27 mouse cellular contexts compared by ENCODE assay signal in the genomic region with DNA sequence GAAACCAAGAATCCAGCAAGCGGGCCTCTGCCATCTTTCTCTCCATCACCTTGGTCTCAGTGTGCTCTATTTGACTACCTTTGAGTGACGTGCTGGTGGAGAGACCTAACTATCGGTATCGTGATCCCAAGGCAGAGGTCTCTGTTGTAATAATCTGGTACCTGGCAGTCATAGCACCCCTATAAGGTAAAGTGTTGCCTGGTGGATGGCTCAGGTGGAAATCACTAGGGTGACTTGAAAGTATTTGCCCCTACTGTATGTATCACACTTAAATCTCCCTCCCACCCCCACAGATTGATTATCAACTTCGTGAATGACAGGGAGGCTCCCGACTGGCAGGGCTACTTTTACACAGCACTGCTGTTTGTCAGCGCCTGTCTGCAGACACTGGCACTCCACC.
"Had no signal": no experiment of that assay in that cellular context is flagged by ENCODE, and none has a peak within 500 bp of the region (broad histone marks: within the 10 kb centered on the region; RNA-seq: fewer than 3 reads in every experiment).

No protein-coding gene starts in this region.

- H3K27me3 ChIP-seq: limb, embryonic 12.5 days; limb, embryonic 13.5 days; limb, embryonic 15.5 days; liver, embryonic 12.5 days; liver, embryonic 13.5 days; liver, embryonic 15.5 days; lung, embryonic 15.5 days; megakaryocyte, embryonic 14.5 days; midbrain, embryonic 12.5 days; midbrain, embryonic 13.5 days; midbrain, embryonic 15.5 days had no signal

- H3K27ac ChIP-seq: limb, embryonic 10.5 days; limb, embryonic 12.5 days; limb, embryonic 13.5 days; limb, embryonic 15.5 days; liver, embryonic 12.5 days; liver, embryonic 13.5 days; liver, embryonic 14.5 days; liver, embryonic 15.5 days; lung, embryonic 15.5 days; macrophage; midbrain, embryonic 10.5 days; midbrain, embryonic 12.5 days; midbrain, embryonic 13.5 days; midbrain, embryonic 15.5 days had no signal

- H3K9me3 ChIP-seq: limb, embryonic 10.5 days; limb, embryonic 12.5 days; limb, embryonic 13.5 days; limb, embryonic 15.5 days; liver, embryonic 12.5 days; liver, embryonic 13.5 days; liver, embryonic 15.5 days; lung, embryonic 15.5 days; megakaryocyte, embryonic 14.5 days; midbrain, embryonic 10.5 days; midbrain, embryonic 12.5 days; midbrain, embryonic 13.5 days; midbrain, embryonic 15.5 days had no signal

- H3K4me3 ChIP-seq: limb, embryonic 10.5 days; limb, embryonic 12.5 days; limb, embryonic 13.5 days; limb, embryonic 15.5 days; liver, embryonic 12.5 days; liver, embryonic 13.5 days; liver, embryonic 15.5 days; lung, embryonic 15.5 days; megakaryocyte, embryonic 14.5 days; midbrain, embryonic 10.5 days; midbrain, embryonic 12.5 days; midbrain, embryonic 13.5 days; midbrain, embryonic 15.5 days; myocyte had no signal

- DNase-seq: left cerebral cortex, postnatal 4 days; liver; liver, embryonic 13.5 days; liver, postnatal 0 days; lung, adult 18-20 months; lung, adult 2 months; lung, embryonic 14.5 days; lung, postnatal 10 days; lung, postnatal 14 days; lung, postnatal 36 days; lung, postnatal 4 days; midbrain, embryonic 14.5 days had no signal

- H3K4me1 ChIP-seq: limb, embryonic 10.5 days; limb, embryonic 12.5 days; limb, embryonic 13.5 days; limb, embryonic 15.5 days; liver, embryonic 12.5 days; liver, embryonic 13.5 days; liver, embryonic 15.5 days; lung, embryonic 15.5 days; midbrain, embryonic 10.5 days; midbrain, embryonic 12.5 days; midbrain, embryonic 13.5 days; midbrain, embryonic 15.5 days had no signal
